In genomic region chr12:3571787-3572580, GRCm38 (mm10) we compare ENCODE assay signal across 8 mouse cellular contexts. TPM values are rescaled to one million over a fixed set of nuclear protein-coding genes. Genes with fewer than 3 reads are reported as not detected.
DNase-seq lines count a peak whose midpoint lies in the region; ATAC-seq and TF ChIP-seq lines count a peak whose summit lies in the region.

Gene Dtnb, plus strand, starts transcription at chr12:3572381.

- H3K79me2 ChIP-seq in C2C12 (ENCODE audit: control insufficient read depth, insufficient read depth) = peaks cover 9% of the 10 kb centered on the region

- H3K27me3 ChIP-seq in C2C12 (ENCODE audit: control insufficient read depth, insufficient read depth, insufficient read length) = no peaks in the 10 kb centered on the region
- H3K27me3 ChIP-seq in heart, embryonic 13.5 days (replicated peaks) = no peaks in the 10 kb centered on the region
- H3K27me3 ChIP-seq in liver, embryonic 14.5 days (ENCODE audit: control insufficient read depth, insufficient read depth, low read length) = no peaks in the 10 kb centered on the region
- H3K27me3 ChIP-seq in neural tube, embryonic 11.5 days (ENCODE audit: control insufficient read depth, insufficient read depth, low read length) = no peaks in the 10 kb centered on the region
- H3K27me3 ChIP-seq in stomach, embryonic 16.5 days (ENCODE audit: control insufficient read depth, insufficient read depth, low read length) = no peaks in the 10 kb centered on the region

- peak within 1 kb of the TSS; percentile 96 for H3K9ac ChIP-seq in heart, embryonic 13.5 days
- peak within 1 kb of the TSS; percentile 90 for H3K9ac ChIP-seq in liver, embryonic 14.5 days (replicated peaks)
- H3K9ac ChIP-seq in neural tube, embryonic 11.5 days (ENCODE audit: low read length) = peak within 1 kb of the TSS; percentile 86
- peak within 1 kb of the TSS; percentile 96 for H3K9ac ChIP-seq in stomach, embryonic 16.5 days (ENCODE audit: low read length)

- DNase-seq in brain, embryonic 18.5 days (ENCODE audit: low read depth, low spot score) = peak; percentile 26
- peak; percentile 88 for DNase-seq in kidney, postnatal 10 days
- peak in 2 of 3 experiments; percentile 46 to 57 for DNase-seq in liver, embryonic 14.5 days (ENCODE audit: low read depth in 3 of 3, low spot score in 3 of 3)
- peak; percentile 79 for DNase-seq in neural tube, embryonic 11.5 days (ENCODE audit: low spot score)

- no peaks in the 10 kb centered on the region for H3K79me3 ChIP-seq in C2C12 (ENCODE audit: low read depth)

- H3K4me2 ChIP-seq in heart, embryonic 13.5 days = peak within 1 kb of the TSS; percentile 94
- peak within 1 kb of the TSS; percentile 98 for H3K4me2 ChIP-seq in liver, embryonic 14.5 days (ENCODE audit: low read depth)
- H3K4me2 ChIP-seq in neural tube, embryonic 11.5 days (ENCODE audit: low read depth) = peak within 1 kb of the TSS; percentile 60
- H3K4me2 ChIP-seq in stomach, embryonic 16.5 days (ENCODE audit: low read depth, low read length) = peak within 1 kb of the TSS; percentile 76

- ATAC-seq in erythroid progenitor cell, adult 5-6 weeks (replicated peaks; ENCODE audit: low FRiP score, poor library complexity, severe bottlenecking) = peak; percentile 77
- ATAC-seq in heart, embryonic 13.5 days (ENCODE audit: extremely low read depth, insufficient number of reproducible peaks, low FRiP score, low TSS enrichment) = peak; percentile 70
- peak; percentile 90 for ATAC-seq in liver, embryonic 14.5 days (ENCODE audit: insufficient read depth)
- peak; percentile 83 for ATAC-seq in neural tube, embryonic 11.5 days (ENCODE audit: insufficient read depth, low FRiP score, low TSS enrichment)
- peak; percentile 88 for ATAC-seq in stomach, embryonic 16.5 days (ENCODE audit: insufficient read depth, low FRiP score)

- no peak for TF ChIP-seq EP300 in liver, embryonic 14.5 days (IDR thresholded peaks at IDR 0.05; ENCODE audit: low read depth)

- peak within 1 kb of the TSS; percentile 90 for H3K27ac ChIP-seq in heart, embryonic 13.5 days (replicated peaks)
- H3K27ac ChIP-seq in liver, embryonic 14.5 days = peak within 1 kb of the TSS; percentile 37; the same call in 1 of the 2 replicates
- H3K27ac ChIP-seq in neural tube, embryonic 11.5 days (ENCODE audit: low read depth, low read length) = peak within 1 kb of the TSS; percentile 65; the same call in 1 of the 2 replicates
- peak within 1 kb of the TSS; percentile 92 for H3K27ac ChIP-seq in stomach, embryonic 16.5 days (ENCODE audit: low read length)

- H3ac ChIP-seq in C2C12 (ENCODE audit: control insufficient read depth, insufficient read length, low read depth) = peak within 1 kb of the TSS; percentile 80

- peak within 1 kb of the TSS; percentile 52 for H3K4me3 ChIP-seq in C2C12 (ENCODE audit: insufficient read depth, poor library complexity, severe bottlenecking)
- H3K4me3 ChIP-seq in heart, embryonic 13.5 days = peak within 1 kb of the TSS; percentile 94
- H3K4me3 ChIP-seq in liver, embryonic 14.5 days (ENCODE audit: insufficient read depth in 1 of 2, low read depth in 2 of 2, low read length in 2 of 2) = peak within 1 kb of the TSS; percentile 83 to 86
- H3K4me3 ChIP-seq in neural tube, embryonic 11.5 days (ENCODE audit: low read depth, low read length) = peak within 1 kb of the TSS; percentile 88
- H3K4me3 ChIP-seq in stomach, embryonic 16.5 days (replicated peaks; ENCODE audit: low read length) = peak within 1 kb of the TSS; percentile 91

- H3K4me1 ChIP-seq in heart, embryonic 13.5 days = peaks cover 36% of the 10 kb centered on the region
- H3K4me1 ChIP-seq in liver, embryonic 14.5 days (replicated peaks; ENCODE audit: control insufficient read depth in 2 of 2, insufficient read depth in 2 of 2, low read length in 1 of 2) = peaks cover 6 to 10% of the 10 kb centered on the region in 2 experiments
- H3K4me1 ChIP-seq in neural tube, embryonic 11.5 days (ENCODE audit: control insufficient read depth, insufficient read depth, low read length) = peaks cover 6% of the 10 kb centered on the region; the same call in 1 of the 2 replicates
- H3K4me1 ChIP-seq in stomach, embryonic 16.5 days (ENCODE audit: control insufficient read depth, insufficient read depth, low read length) = peaks cover 10% of the 10 kb centered on the region; the same call in 1 of the 2 replicates

- 3% methylated on average over 54 of the region's 85 CpGs for WGBS in heart, embryonic 13.5 days
- WGBS in liver, embryonic 14.5 days (ENCODE audit: insufficient replicate concordance) = under 1% methylated on average over 58 of the region's 85 CpGs
- WGBS in neural tube, embryonic 11.5 days = 3% methylated on average over 43 of the region's 85 CpGs
- WGBS in stomach, embryonic 16.5 days = under 1% methylated on average over 78 of the region's 85 CpGs

- no peaks in the 10 kb centered on the region for H3K36me3 ChIP-seq in C2C12 (ENCODE audit: control insufficient read depth, insufficient read depth)
- H3K36me3 ChIP-seq in heart, embryonic 13.5 days = no peaks in the 10 kb centered on the region
- H3K36me3 ChIP-seq in liver, embryonic 14.5 days (replicated peaks; ENCODE audit: control insufficient read depth, insufficient read depth, low read depth) = no peaks in the 10 kb centered on the region
- H3K36me3 ChIP-seq in neural tube, embryonic 11.5 days (ENCODE audit: control insufficient read depth, insufficient read depth, low read length) = no peaks in the 10 kb centered on the region
- H3K36me3 ChIP-seq in stomach, embryonic 16.5 days (ENCODE audit: control insufficient read depth, insufficient read depth, low read length) = no peaks in the 10 kb centered on the region

- H3K9me3 ChIP-seq in heart, embryonic 13.5 days = no peaks in the 10 kb centered on the region
- no peaks in the 10 kb centered on the region for H3K9me3 ChIP-seq in liver, embryonic 14.5 days (ENCODE audit: control insufficient read depth, low read length)
- no peaks in the 10 kb centered on the region for H3K9me3 ChIP-seq in neural tube, embryonic 11.5 days (ENCODE audit: control insufficient read depth, low read length)
- no peaks in the 10 kb centered on the region for H3K9me3 ChIP-seq in stomach, embryonic 16.5 days (replicated peaks; ENCODE audit: control insufficient read depth, low read length)

- TF ChIP-seq CTCF in C2C12 (IDR thresholded peaks at IDR 0.05; ENCODE audit: control insufficient read depth, insufficient read depth, insufficient read length) = no peak
- no peak for TF ChIP-seq CTCF in liver, embryonic 14.5 days (IDR thresholded peaks at IDR 0.05; ENCODE audit: low read depth)

TF ChIP-seq in C2C12, 6 proteins besides CTCF, POLR2A, EP300 and RAD21:
- no peak for TF ChIP-seq MYOG (IDR thresholded peaks at IDR 0.05; ENCODE audit: control insufficient read depth, extremely low read depth, insufficient read length)
- TF ChIP-seq USF1 (IDR thresholded peaks at IDR 0.05; ENCODE audit: low read depth) = no peak
- no peak for TF ChIP-seq MYOD1 (IDR thresholded peaks at IDR 0.05; ENCODE audit: control insufficient read depth, insufficient read length, low read depth)
- TF ChIP-seq FOSL1 (IDR thresholded peaks at IDR 0.05; ENCODE audit: insufficient read depth, low read length, poor library complexity, severe bottlenecking) = no peak
- TF ChIP-seq MAX (IDR thresholded peaks at IDR 0.05) = no peak
- TF ChIP-seq CEBPB (IDR thresholded peaks at IDR 0.05; ENCODE audit: low read depth) = no peak

RNA-seq across cellular contexts. Expression of gene Dtnb, which starts in this region (rescaled TPM):
- polyA plus RNA-seq in C2C12 (2012; fragmentation: generic; extraction: Trizol) = 10.0 TPM
- total RNA-seq in erythroid progenitor cell, adult 5-6 weeks (2015; ENCODE audit: low replicate concordance) = 56.2 and 72.1 TPM in 2 replicates
- 54.9 and 101 TPM in 2 replicates for total RNA-seq in erythroid progenitor cell, adult 5-6 weeks (2017; ENCODE audit: low replicate concordance)
- 15.9 and 16.4 TPM in 2 replicates for polyA plus RNA-seq in heart, embryonic 13.5 days (2015; fragmentation: Nextera tagmentation; extraction: Ambion mirVana)
- 13.5 and 16.4 TPM in 2 replicates for polyA plus RNA-seq in liver, embryonic 14.5 days (2012; rRNA removed)
- polyA plus RNA-seq in liver, embryonic 14.5 days (2014; fragmentation: Nextera tagmentation; extraction: Ambion mirVana) = 17.0 and 23.5 TPM in 2 replicates
- polyA plus RNA-seq in neural tube, embryonic 11.5 days (2014; fragmentation: Nextera tagmentation; extraction: Ambion mirVana) = 37.8 and 42.4 TPM in 2 replicates
- polyA plus RNA-seq in stomach, embryonic 16.5 days (2015; fragmentation: Nextera tagmentation; extraction: Ambion mirVana) = 24.8 and 30.1 TPM in 2 replicates

Comparison
In these comparisons a context has a peak if more than half of its experiments do, and no peak if none do; other contexts are left out.
1. Peak in every context shown above with its lines: DNase-seq, ATAC-seq, H3K4me3 ChIP-seq and H3K27ac ChIP-seq.
2. DNase-seq: peak in every context shown above with its lines; median percentile 88 in kidney, postnatal 10 days; 79 in neural tube, embryonic 11.5 days; 52 in liver, embryonic 14.5 days; 26 in brain, embryonic 18.5 days.
3. H3K27ac ChIP-seq: peak in every context shown above with its lines; median percentile 92 in stomach, embryonic 16.5 days; 90 in heart, embryonic 13.5 days; 65 in neural tube, embryonic 11.5 days; 37 in liver, embryonic 14.5 days.